Mouse (Mus musculus): ENCODE results near the gene Atoh7.

DNA sequence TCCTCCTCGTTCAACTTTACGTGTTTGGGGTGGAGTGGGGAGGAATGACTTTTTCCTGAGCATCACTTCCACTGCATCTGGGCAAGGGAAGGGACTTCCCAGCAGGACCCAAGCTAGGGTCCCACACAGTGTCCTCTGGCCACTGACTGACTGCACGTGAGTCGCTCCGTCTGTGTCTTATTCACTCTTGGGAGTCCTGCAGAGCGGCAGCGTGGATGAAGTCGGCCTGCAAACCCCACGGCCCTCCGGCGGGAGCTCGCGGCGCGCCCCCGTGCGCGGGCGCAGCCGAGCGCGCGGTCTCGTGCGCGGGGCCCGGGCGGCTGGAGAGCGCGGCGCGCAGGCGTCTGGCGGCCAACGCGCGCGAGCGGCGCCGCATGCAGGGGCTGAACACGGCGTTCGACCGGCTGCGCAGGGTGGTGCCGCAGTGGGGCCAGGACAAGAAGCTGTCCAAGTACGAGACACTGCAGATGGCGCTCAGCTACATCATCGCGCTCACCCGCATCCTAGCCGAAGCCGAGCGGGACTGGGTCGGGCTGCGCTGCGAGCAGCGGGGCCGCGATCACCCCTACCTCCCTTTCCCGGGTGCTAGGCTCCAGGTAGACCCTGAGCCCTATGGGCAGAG, 601 bp downstream of the Atoh7 start:
- TF ChIP-seq CTCF (IDR thresholded peaks at IDR 0.05; ENCODE audit: extremely low read depth, insufficient read depth, low read length), result no peak
- peak; percentile 72; the same call in 1 of the 2 replicates for TF ChIP-seq POLR2A (IDR thresholded peaks at IDR 0.05; ENCODE audit: extremely low read depth, insufficient read depth, low read length)

Data from cortical plate, adult 2 months (tissue).